Mouse (Mus musculus) stomach, postnatal 0 days (tissue): Measurements from ENCODE around the gene Mogs.

Source experiments
- CTCF ChIP-seq: IDR thresholded peaks from 2 replicates; pipeline ENCODE4 v1.5.1; 2016; ENCODE audit warnings: antibody characterized with exemption, low read depth, mild to moderate bottlenecking, moderate library complexity
- EP300 ChIP-seq: optimal IDR thresholded peaks from 2 replicates; pipeline ENCODE3; 2016; ENCODE audit warnings: antibody characterized with exemption

GRCm38 (mm10) chr6:83142211-83142731, 27.0 kb downstream of the Mogs start:
- TF ChIP-seq CTCF (no peak), EP300 (no peak)
